8 mouse cellular contexts compared by ENCODE assay signal in genomic region chr8:84990836-84991235, GRCm38 (mm10). TPM values are rescaled to one million over a fixed set of nuclear protein-coding genes. Genes with fewer than 3 reads are reported as not detected.
A peak's percentile ranks its signal among the peaks of the same experiment; 100 is the strongest.
DNase-seq lines count a peak whose midpoint lies in the region; ATAC-seq and TF ChIP-seq lines count a peak whose summit lies in the region.

No protein-coding gene starts in this region.

- intact Hi-C loops in gastrocnemius, adult 2 months (cut with DNase I), result loop anchor here (1.0 kb wide), 1 partner anchor 16 kb away; no protein-coding TSS in a partner anchor

- peak; percentile 70 for ATAC-seq in lung, embryonic 16.5 days (ENCODE audit: low read depth)
- peak; percentile 84 for ATAC-seq in stomach, embryonic 16.5 days (ENCODE audit: insufficient read depth, low FRiP score)

- no peaks in the 10 kb centered on the region for H3K9me3 ChIP-seq in ES-E14 (ENCODE audit: control insufficient read depth, insufficient read depth, low read depth, low read length)
- H3K9me3 ChIP-seq in forebrain, embryonic 10.5 days, result no peaks in the 10 kb centered on the region
- H3K9me3 ChIP-seq in lung, embryonic 16.5 days (ENCODE audit: control insufficient read depth, low read length), result no peaks in the 10 kb centered on the region
- H3K9me3 ChIP-seq in stomach, embryonic 16.5 days (replicated peaks; ENCODE audit: control insufficient read depth, low read length), result no peaks in the 10 kb centered on the region

- peaks cover 9 to 13% of the 10 kb centered on the region in 2 experiments for H3K4me1 ChIP-seq in ES-E14 (ENCODE audit: control insufficient read depth in 2 of 2, insufficient read depth in 2 of 2, low read length in 2 of 2, poor library complexity in 1 of 2)
- peaks cover 36% of the 10 kb centered on the region for H3K4me1 ChIP-seq in forebrain, embryonic 10.5 days
- peaks cover 19% of the 10 kb centered on the region for H3K4me1 ChIP-seq in lung, embryonic 16.5 days (replicated peaks; ENCODE audit: control insufficient read depth, insufficient read depth, low read length)
- H3K4me1 ChIP-seq in stomach, embryonic 16.5 days (ENCODE audit: control insufficient read depth, insufficient read depth, low read length), result peaks cover 18% of the 10 kb centered on the region

- in situ Hi-C loops in ES-E14 (cut with MboI; ENCODE audit: low sequenced_read_pairs in 2 of 2, unreplicated experiment in 2 of 2), result no loop called here

- TF ChIP-seq CTCF in gastrocnemius, adult 2 months (IDR thresholded peaks at IDR 0.05), result no peak

- peak overlapping the region; percentile 97 for H3K9ac ChIP-seq in ES-E14 (ENCODE audit: insufficient read depth, low read depth, low read length, poor library complexity, severe bottlenecking)
- peak overlapping the region; percentile 82 for H3K9ac ChIP-seq in lung, embryonic 16.5 days (ENCODE audit: low read length)
- H3K9ac ChIP-seq in stomach, embryonic 16.5 days (ENCODE audit: low read length), result peak overlapping the region; percentile 84

- peak overlapping the region; percentile 90 for H3K27ac ChIP-seq in gastrocnemius, adult 2 months
- peak overlapping the region; percentile 96 for H3K27ac ChIP-seq in ES-E14 (ENCODE audit: insufficient read depth, low read depth, low read length, poor library complexity, severe bottlenecking)
- H3K27ac ChIP-seq in forebrain, embryonic 10.5 days, result peak overlapping the region; percentile 89
- peak overlapping the region; percentile 93 for H3K27ac ChIP-seq in lung, embryonic 16.5 days (ENCODE audit: low read length)
- H3K27ac ChIP-seq in stomach, embryonic 16.5 days (ENCODE audit: low read length), result peak overlapping the region; percentile 95

- no peak for DNase-seq in gastrocnemius, adult 2 months
- DNase-seq in gastrocnemius, adult 18-20 months (ENCODE audit: low spot score), result no peak
- no peak for DNase-seq in ES-E14 (ENCODE audit: low read depth, low spot score)
- DNase-seq in forebrain, embryonic 10.5 days (ENCODE audit: extremely low spot score, low spot score), result no peak
- peak; percentile 98 for DNase-seq in kidney, adult 9 months
- DNase-seq in spleen, adult 12 weeks (ENCODE audit: low spot score), result no peak

- peak overlapping the region; percentile 88 for H3K4me2 ChIP-seq in lung, embryonic 16.5 days (ENCODE audit: low read depth, low read length)
- peak overlapping the region; percentile 89 for H3K4me2 ChIP-seq in stomach, embryonic 16.5 days (ENCODE audit: low read depth, low read length)

- WGBS in forebrain, embryonic 10.5 days, result under 1% methylated on average over 15 of the region's 15 CpGs
- 2% methylated on average over 15 of the region's 15 CpGs for WGBS in lung, embryonic 16.5 days
- WGBS in stomach, embryonic 16.5 days, result 3% methylated on average over 15 of the region's 15 CpGs

- H3K27me3 ChIP-seq in forebrain, embryonic 10.5 days (ENCODE audit: poor library complexity, severe bottlenecking), result peaks cover 64% of the 10 kb centered on the region
- H3K27me3 ChIP-seq in lung, embryonic 16.5 days (ENCODE audit: control insufficient read depth, insufficient read depth, low read depth, low read length), result no peaks in the 10 kb centered on the region; the same call in 1 of the 2 replicates
- no peaks in the 10 kb centered on the region for H3K27me3 ChIP-seq in stomach, embryonic 16.5 days (ENCODE audit: control insufficient read depth, insufficient read depth, low read length)

- H3K36me3 ChIP-seq in ES-E14 (ENCODE audit: control insufficient read depth, insufficient read depth, low read length, poor library complexity, severe bottlenecking), result peaks cover 15% of the 10 kb centered on the region
- 0 out of 2 replicates have a peak, but pooled peaks cover 7% of the 10 kb centered on the region for H3K36me3 ChIP-seq in forebrain, embryonic 10.5 days (replicated peaks)
- H3K36me3 ChIP-seq in lung, embryonic 16.5 days (ENCODE audit: control insufficient read depth, insufficient read depth, low read length), result no peaks in the 10 kb centered on the region
- H3K36me3 ChIP-seq in stomach, embryonic 16.5 days (ENCODE audit: control insufficient read depth, insufficient read depth, low read length), result no peaks in the 10 kb centered on the region

- H3K4me3 ChIP-seq in gastrocnemius, adult 2 months, result peak overlapping the region; percentile 83
- peak overlapping the region; percentile 86 to 89 for H3K4me3 ChIP-seq in ES-E14 (ENCODE audit: insufficient read depth in 1 of 2, low read depth in 1 of 2, low read length in 2 of 2, poor library complexity in 1 of 2, severe bottlenecking in 1 of 2)
- peak overlapping the region; percentile 73 for H3K4me3 ChIP-seq in forebrain, embryonic 10.5 days
- peak overlapping the region; percentile 73 for H3K4me3 ChIP-seq in lung, embryonic 16.5 days (ENCODE audit: low read length)
- H3K4me3 ChIP-seq in stomach, embryonic 16.5 days (replicated peaks; ENCODE audit: low read length), result peak overlapping the region; percentile 62

TF ChIP-seq in ES-E14, 5 proteins besides CTCF, POLR2A, EP300 and RAD21:
- TF ChIP-seq HCFC1 (IDR thresholded peaks at IDR 0.05; ENCODE audit: borderline replicate concordance, insufficient read depth, low read length) (no peak), CHD2 (IDR thresholded peaks at IDR 0.05; ENCODE audit: low read depth, low read length) (no peak), MAFK (IDR thresholded peaks at IDR 0.05; ENCODE audit: insufficient read depth, low read depth, low read length) (no peak)
TF ChIP-seq in ES-E14: peak in this region for 0.

RNA-seq across cellular contexts. Expression of gene Hook2, which starts 0.4 kb away (rescaled TPM):
- total RNA-seq in gastrocnemius, adult 2 months (2021), result 1 to 10 TPM; 1.4 to 2.0 TPM
- total RNA-seq in gastrocnemius, adult 18-20 months (2021), result 1 to 10 TPM; 2.1 to 2.7 TPM
- total RNA-seq in ES-E14 (2012; rRNA removed), result 28.6 and 52.9 TPM in 2 replicates
- 18.3 and 19.0 TPM in 2 replicates for polyA plus RNA-seq in forebrain, embryonic 10.5 days (2016; fragmentation: Nextera tagmentation; extraction: Ambion mirVana)
- 24.2 and 27.2 TPM in 2 replicates for polyA plus RNA-seq in lung, embryonic 16.5 days (2015; fragmentation: Nextera tagmentation; extraction: Ambion mirVana)
- polyA plus RNA-seq in stomach, embryonic 16.5 days (2015; fragmentation: Nextera tagmentation; extraction: Ambion mirVana), result 50.0 TPM in 2 replicates

RNA-seq across cellular contexts. Expression of gene Junb, which starts 12.3 kb away (rescaled TPM):
- 10 to 100 TPM in 1 of 2 experiments, 1 to 10 TPM in 1; 5.7 to 10.1 TPM for total RNA-seq in gastrocnemius, adult 2 months (2021)
- total RNA-seq in gastrocnemius, adult 18-20 months (2021), result 10 to 100 TPM in 1 of 2 experiments, 1 to 10 TPM in 1; 9.4 to 12.5 TPM
- 53.8 and 57.6 TPM in 2 replicates for total RNA-seq in ES-E14 (2012; rRNA removed)
- 3.8 and 4.0 TPM in 2 replicates for polyA plus RNA-seq in forebrain, embryonic 10.5 days (2016; fragmentation: Nextera tagmentation; extraction: Ambion mirVana)
- 13.7 and 15.5 TPM in 2 replicates for polyA plus RNA-seq in lung, embryonic 16.5 days (2015; fragmentation: Nextera tagmentation; extraction: Ambion mirVana)
- polyA plus RNA-seq in stomach, embryonic 16.5 days (2015; fragmentation: Nextera tagmentation; extraction: Ambion mirVana), result 21.6 and 25.8 TPM in 2 replicates

RNA-seq across cellular contexts. Expression of gene Rnaseh2a, which starts 21.3 kb away (rescaled TPM):
- 10 to 100 TPM; 22.1 to 25.9 TPM for total RNA-seq in gastrocnemius, adult 2 months (2021)
- total RNA-seq in gastrocnemius, adult 18-20 months (2021), result 10 to 100 TPM; 21.1 to 21.7 TPM
- 160 and 174 TPM in 2 replicates for total RNA-seq in ES-E14 (2012; rRNA removed)
- polyA plus RNA-seq in forebrain, embryonic 10.5 days (2016; fragmentation: Nextera tagmentation; extraction: Ambion mirVana), result 163 and 173 TPM in 2 replicates
- polyA plus RNA-seq in lung, embryonic 16.5 days (2015; fragmentation: Nextera tagmentation; extraction: Ambion mirVana), result 114 and 119 TPM in 2 replicates
- polyA plus RNA-seq in stomach, embryonic 16.5 days (2015; fragmentation: Nextera tagmentation; extraction: Ambion mirVana), result 97.5 and 108 TPM in 2 replicates

RNA-seq across cellular contexts. Expression of gene Prdx2, which starts 21.4 kb away (rescaled TPM):
- 100 to 1,000 TPM; 151 to 245 TPM for total RNA-seq in gastrocnemius, adult 2 months (2021)
- total RNA-seq in gastrocnemius, adult 18-20 months (2021), result 100 to 1,000 TPM; 193 to 200 TPM
- total RNA-seq in ES-E14 (2012; rRNA removed), result 259 and 328 TPM in 2 replicates
- polyA plus RNA-seq in forebrain, embryonic 10.5 days (2016; fragmentation: Nextera tagmentation; extraction: Ambion mirVana), result 1,199 and 1,255 TPM in 2 replicates
- 644 and 691 TPM in 2 replicates for polyA plus RNA-seq in lung, embryonic 16.5 days (2015; fragmentation: Nextera tagmentation; extraction: Ambion mirVana)
- 584 and 593 TPM in 2 replicates for polyA plus RNA-seq in stomach, embryonic 16.5 days (2015; fragmentation: Nextera tagmentation; extraction: Ambion mirVana)

RNA-seq across cellular contexts. Expression of gene Gm49661, which starts 21.6 kb away (rescaled TPM):
- total RNA-seq in gastrocnemius, adult 2 months (2021), result not detected
- total RNA-seq in gastrocnemius, adult 18-20 months (2021), result not detected
- not detected in 2 replicates for total RNA-seq in ES-E14 (2012; rRNA removed)
- not detected in 2 replicates for polyA plus RNA-seq in forebrain, embryonic 10.5 days (2016; fragmentation: Nextera tagmentation; extraction: Ambion mirVana)
- polyA plus RNA-seq in lung, embryonic 16.5 days (2015; fragmentation: Nextera tagmentation; extraction: Ambion mirVana), result not detected in 2 replicates
- not detected in 2 replicates for polyA plus RNA-seq in stomach, embryonic 16.5 days (2015; fragmentation: Nextera tagmentation; extraction: Ambion mirVana)
